Mouse (Mus musculus): ENCODE measurements at regions not wholly inside any gene's neighbourhood (a gene's known extent, or its start where the extent isn't known, plus 50 kb on each side); places are given as distances from the start of the nearest gene placed in this dataset.

- Histone ChIP-seq H3K36me3 (ENCODE audit: control insufficient read depth, insufficient read depth, low read length) (no peaks in the 10 kb centered on the region), H3K27me3 (replicated peaks; ENCODE audit: control insufficient read depth, insufficient read depth, low read length) (no peaks in the 10 kb centered on the region), H3K4me1 (ENCODE audit: control insufficient read depth, insufficient read depth, low read length) (no peaks in the 10 kb centered on the region), H3K9me3 (ENCODE audit: control insufficient read depth, low read length) (no peaks in the 10 kb centered on the region), H3K4me2 (ENCODE audit: low read depth, low read length) (no peak overlapping the region), H3K4me3 (ENCODE audit: low read length) (no peak overlapping the region), H3K27ac (ENCODE audit: low read length) (no peak overlapping the region), H3K9ac (ENCODE audit: low read depth, low read length) (no peak overlapping the region)
- no peak for ATAC-seq
- whole genome bisulfite sequencing: 66% methylated on average over 12 of the region's 12 CpGs
These were observed 163.2 kb downstream of the Gm11011 start for GRCm38 (mm10) chr2:169424166-169424920.

- no peak for ATAC-seq
- Histone ChIP-seq H3K9ac (ENCODE audit: low read depth, low read length) (no peak overlapping the region), H3K9me3 (ENCODE audit: control insufficient read depth, low read length) (no peaks in the 10 kb centered on the region), H3K27ac (ENCODE audit: low read length) (no peak overlapping the region), H3K27me3 (replicated peaks; ENCODE audit: control insufficient read depth, insufficient read depth, low read length) (no peaks in the 10 kb centered on the region), H3K36me3 (ENCODE audit: control insufficient read depth, insufficient read depth, low read length) (no peaks in the 10 kb centered on the region), H3K4me3 (ENCODE audit: low read length) (no peak overlapping the region), H3K4me1 (ENCODE audit: control insufficient read depth, insufficient read depth, low read length) (no peaks in the 10 kb centered on the region), H3K4me2 (ENCODE audit: low read depth, low read length) (no peak overlapping the region)
- WGBS: 77% methylated on average over 6 of the region's 6 CpGs
These were observed 175.2 kb downstream of the Gm11011 start for GRCm38 (mm10) chr2:169412361-169412760.

GRCm38 (mm10) chr2:169410080-169410479 is 177.5 kb downstream of the Gm11011 start:
- Histone ChIP-seq H3K27me3 (replicated peaks; ENCODE audit: control insufficient read depth, insufficient read depth, low read length) (no peaks in the 10 kb centered on the region), H3K4me3 (ENCODE audit: low read length) (no peak overlapping the region), H3K9ac (ENCODE audit: low read depth, low read length) (no peak overlapping the region), H3K4me1 (ENCODE audit: control insufficient read depth, insufficient read depth, low read length) (no peaks in the 10 kb centered on the region), H3K36me3 (ENCODE audit: control insufficient read depth, insufficient read depth, low read length) (no peaks in the 10 kb centered on the region), H3K9me3 (ENCODE audit: control insufficient read depth, low read length) (no peaks in the 10 kb centered on the region), H3K4me2 (ENCODE audit: low read depth, low read length) (no peak overlapping the region), H3K27ac (ENCODE audit: low read length) (no peak overlapping the region)
- ATAC-seq: no peak
- 40% methylated on average over 3 of the region's 3 CpGs for WGBS

- Histone ChIP-seq H3K9ac (ENCODE audit: low read depth, low read length) (no peak overlapping the region), H3K27ac (ENCODE audit: low read length) (no peak overlapping the region), H3K9me3 (ENCODE audit: control insufficient read depth, low read length) (no peaks in the 10 kb centered on the region), H3K4me3 (ENCODE audit: low read length) (no peak overlapping the region), H3K27me3 (replicated peaks; ENCODE audit: control insufficient read depth, insufficient read depth, low read length) (no peaks in the 10 kb centered on the region), H3K36me3 (ENCODE audit: control insufficient read depth, insufficient read depth, low read length) (no peaks in the 10 kb centered on the region), H3K4me2 (ENCODE audit: low read depth, low read length) (no peak overlapping the region), H3K4me1 (ENCODE audit: control insufficient read depth, insufficient read depth, low read length) (no peaks in the 10 kb centered on the region)
- ATAC-seq: no peak
- WGBS: 28% methylated on average over 6 of the region's 6 CpGs
These were observed 182.4 kb downstream of the Gm11011 start for GRCm38 (mm10) chr2:169404908-169405690.

- H3K36me3 ChIP-seq (ENCODE audit: control insufficient read depth, insufficient read depth, low read length): no peaks in the 10 kb centered on the region
- H3K4me1 ChIP-seq (ENCODE audit: control insufficient read depth, insufficient read depth, low read length): no peaks in the 10 kb centered on the region
- no peak overlapping the region for H3K4me3 ChIP-seq (ENCODE audit: low read length)
- 54% methylated on average over 6 of the region's 6 CpGs for WGBS
- H3K9ac ChIP-seq (ENCODE audit: low read depth, low read length): no peak overlapping the region
- no peak overlapping the region for H3K4me2 ChIP-seq (ENCODE audit: low read depth, low read length)
- H3K27me3 ChIP-seq (replicated peaks; ENCODE audit: control insufficient read depth, insufficient read depth, low read length): no peaks in the 10 kb centered on the region
- ATAC-seq: no peak
- H3K27ac ChIP-seq (ENCODE audit: low read length): no peak overlapping the region
- no peaks in the 10 kb centered on the region for H3K9me3 ChIP-seq (ENCODE audit: control insufficient read depth, low read length)
These were observed 189.8 kb downstream of the Gm11011 start for GRCm38 (mm10) chr2:169397758-169398157.

- 84% methylated on average over 4 of the region's 4 CpGs for WGBS
- Histone ChIP-seq H3K9ac (ENCODE audit: low read depth, low read length) (no peak overlapping the region), H3K36me3 (ENCODE audit: control insufficient read depth, insufficient read depth, low read length) (no peaks in the 10 kb centered on the region), H3K9me3 (ENCODE audit: control insufficient read depth, low read length) (no peaks in the 10 kb centered on the region), H3K27me3 (replicated peaks; ENCODE audit: control insufficient read depth, insufficient read depth, low read length) (no peaks in the 10 kb centered on the region), H3K4me2 (ENCODE audit: low read depth, low read length) (no peak overlapping the region), H3K4me3 (ENCODE audit: low read length) (no peak overlapping the region), H3K4me1 (ENCODE audit: control insufficient read depth, insufficient read depth, low read length) (no peaks in the 10 kb centered on the region), H3K27ac (ENCODE audit: low read length) (no peak overlapping the region)
- no peak for ATAC-seq
These were observed 190.5 kb downstream of the Gm11011 start for GRCm38 (mm10) chr2:169397013-169397412.

- Histone ChIP-seq H3K4me2 (ENCODE audit: low read depth, low read length) (no peak overlapping the region), H3K9ac (ENCODE audit: low read depth, low read length) (no peak overlapping the region), H3K36me3 (ENCODE audit: control insufficient read depth, insufficient read depth, low read length) (no peaks in the 10 kb centered on the region), H3K27ac (ENCODE audit: low read length) (no peak overlapping the region), H3K4me1 (ENCODE audit: control insufficient read depth, insufficient read depth, low read length) (no peaks in the 10 kb centered on the region), H3K27me3 (replicated peaks; ENCODE audit: control insufficient read depth, insufficient read depth, low read length) (no peaks in the 10 kb centered on the region), H3K4me3 (ENCODE audit: low read length) (no peak overlapping the region), H3K9me3 (ENCODE audit: control insufficient read depth, low read length) (no peaks in the 10 kb centered on the region)
- no peak for ATAC-seq
- 87% methylated on average over 4 of the region's 4 CpGs for WGBS
These were observed 191.3 kb downstream of the Gm11011 start for GRCm38 (mm10) chr2:169396294-169396693.

- ATAC-seq: no peak
- H3K4me3 ChIP-seq (ENCODE audit: low read length): no peak overlapping the region
- H3K9ac ChIP-seq (ENCODE audit: low read depth, low read length): no peak overlapping the region
- H3K27me3 ChIP-seq (replicated peaks; ENCODE audit: control insufficient read depth, insufficient read depth, low read length): no peaks in the 10 kb centered on the region
- H3K27ac ChIP-seq (ENCODE audit: low read length): no peak overlapping the region
- peaks cover 3% of the 10 kb centered on the region for H3K4me1 ChIP-seq (ENCODE audit: control insufficient read depth, insufficient read depth, low read length)
- H3K4me2 ChIP-seq (ENCODE audit: low read depth, low read length): no peak overlapping the region
- no peaks in the 10 kb centered on the region for H3K9me3 ChIP-seq (ENCODE audit: control insufficient read depth, low read length)
- 68% methylated on average over 4 of the region's 4 CpGs for WGBS
- no peaks in the 10 kb centered on the region for H3K36me3 ChIP-seq (ENCODE audit: control insufficient read depth, insufficient read depth, low read length)
These were observed 197.9 kb downstream of the Gm11011 start for GRCm38 (mm10) chr2:169389611-169390010.

GRCm38 (mm10) chr2:169388569-169388968 is 199.0 kb downstream of the Gm11011 start:
- peaks cover 3% of the 10 kb centered on the region for H3K4me1 ChIP-seq (ENCODE audit: control insufficient read depth, insufficient read depth, low read length)
- no peaks in the 10 kb centered on the region for H3K27me3 ChIP-seq (replicated peaks; ENCODE audit: control insufficient read depth, insufficient read depth, low read length)
- H3K4me3 ChIP-seq (ENCODE audit: low read length): no peak overlapping the region
- H3K9me3 ChIP-seq (ENCODE audit: control insufficient read depth, low read length): peaks cover 2% of the 10 kb centered on the region; the same call in 1 of the 2 replicates
- no peak overlapping the region for H3K9ac ChIP-seq (ENCODE audit: low read depth, low read length)
- ATAC-seq: no peak
- H3K36me3 ChIP-seq (ENCODE audit: control insufficient read depth, insufficient read depth, low read length): no peaks in the 10 kb centered on the region
- WGBS: 63% methylated on average over 8 of the region's 8 CpGs
- H3K27ac ChIP-seq (ENCODE audit: low read length): no peak overlapping the region
- no peak overlapping the region for H3K4me2 ChIP-seq (ENCODE audit: low read depth, low read length)
